Mouse (Mus musculus) CH12.LX (cell line): ENCODE measurements around the gene Helz. TPM values are rescaled to one million over a fixed set of nuclear protein-coding genes. Genes with fewer than 3 reads are reported as not detected.

Source experiments
- DNase-seq: peaks from one replicate; pipeline ENCODE4 v3.0.0-alpha.2; 2013; ENCODE audit errors: extremely low read depth
- H3K27ac ChIP-seq: 2 replicates; pipeline ENCODE4 v1.5.1; 2012; ENCODE audit warnings: low read depth, mild to moderate bottlenecking, control low read depth, moderate library complexity; ENCODE audit not compliant: insufficient read depth
- H3K27me3 ChIP-seq: replicated peaks from 2 replicates; pipeline ENCODE3; 2012; ENCODE audit warnings: inconsistent platforms
- H3K36me3 ChIP-seq, 2 experiments: replicated peaks in 1 of 2; 2 replicates each; pipeline versions ENCODE3 to v1.6.1; 2012; ENCODE audit warnings: inconsistent platforms in 1 of 2, low read length in 1 of 2, mild to moderate bottlenecking in 1 of 2, mixed read lengths in 1 of 2, moderate library complexity in 1 of 2; ENCODE audit not compliant: control insufficient read depth in 1 of 2, insufficient read depth in 1 of 2
- H3K4me1 ChIP-seq, 2 experiments: 2 replicates each; pipeline ENCODE4 v1.6.1; 2012; ENCODE audit warnings: inconsistent platforms in 1 of 2, moderate library complexity in 1 of 2; ENCODE audit not compliant: insufficient read depth in 2 of 2, control insufficient read depth in 1 of 2
- H3K4me2 ChIP-seq: 2 replicates; pipeline ENCODE4 v1.6.1; 2012; ENCODE audit warnings: low read depth, mild to moderate bottlenecking, control low read depth; ENCODE audit not compliant: poor library complexity, insufficient read depth, severe bottlenecking
- H3K4me3 ChIP-seq, 3 experiments: fragments of 150-350 bp in 1 of 3; sonication (generic) in 1 of 3; replicated peaks in 1 of 3; 2 replicates each; pipeline versions ENCODE3 to v1.5.1; 2011 to 2012; ENCODE audit warnings: low read depth in 2 of 3, low read length in 2 of 3, mild to moderate bottlenecking in 2 of 3, moderate library complexity in 2 of 3, control low read depth in 1 of 3, improper control_type of control experiment in 1 of 3, inconsistent platforms in 1 of 3, mixed read lengths in 1 of 3; ENCODE audit not compliant: poor library complexity in 1 of 3
- H3K79me2 ChIP-seq: replicated peaks from 2 replicates; pipeline ENCODE4 v1.6.1; 2012; ENCODE audit warnings: mild to moderate bottlenecking, moderate library complexity; ENCODE audit not compliant: control insufficient read depth, poor library complexity, insufficient read depth, severe bottlenecking; ENCODE audit errors: extremely low read depth
- H3K9ac ChIP-seq: 2 replicates; pipeline ENCODE4 v1.6.1; 2012; ENCODE audit warnings: low read depth, mild to moderate bottlenecking, control low read depth, moderate library complexity; ENCODE audit not compliant: insufficient read depth
- H3K9me3 ChIP-seq: replicated peaks from 2 replicates; pipeline ENCODE3; 2012; ENCODE audit warnings: low read length, inconsistent platforms, mixed read lengths
- BHLHE40 ChIP-seq: IDR thresholded peaks from 2 replicates; pipeline ENCODE4 v1.6.1; 2011; ENCODE audit warnings: mild to moderate bottlenecking, low read depth, low read length, improper control_type of control experiment
- CHD2 ChIP-seq: IDR thresholded peaks from 2 replicates; pipeline ENCODE4 v1.6.1; 2011; ENCODE audit warnings: low read length, improper control_type of control experiment
- CTCF ChIP-seq, 2 experiments: IDR thresholded peaks in 1 of 2; conservative IDR thresholded peaks in 1 of 2; 2 replicates each; pipeline ENCODE4 v1.5.1; 2011 to 2012; ENCODE audit warnings: low read depth in 2 of 2, low read length in 2 of 2, improper control_type of control experiment in 1 of 2, inconsistent platforms in 1 of 2, mild to moderate bottlenecking in 1 of 2, moderate library complexity in 1 of 2
- ELF1 ChIP-seq: IDR thresholded peaks from 2 replicates; pipeline ENCODE4 v1.6.1; 2014; ENCODE audit warnings: low read depth, mild to moderate bottlenecking, inconsistent platforms, low read length, improper control_type of control experiment
- ETS1 ChIP-seq: conservative IDR thresholded peaks from 2 replicates; pipeline ENCODE4 v1.6.1; 2012; ENCODE audit warnings: low read depth, mild to moderate bottlenecking, inconsistent platforms, low read length, improper control_type of control experiment, moderate library complexity
- HCFC1 ChIP-seq: IDR thresholded peaks from 2 replicates; pipeline ENCODE4 v1.6.1; 2012; ENCODE audit warnings: low read depth, mild to moderate bottlenecking, inconsistent platforms, low read length, improper control_type of control experiment
- IRF4 ChIP-seq: IDR thresholded peaks from 2 replicates; pipeline ENCODE4 v1.6.1; 2014; ENCODE audit warnings: low read depth, mild to moderate bottlenecking, inconsistent platforms, low read length, improper control_type of control experiment
- JUN ChIP-seq: IDR thresholded peaks from 2 replicates; pipeline ENCODE4 v1.6.1; 2011; ENCODE audit warnings: low read depth, mild to moderate bottlenecking, low read length, improper control_type of control experiment, moderate library complexity; ENCODE audit not compliant: insufficient read depth
- JUND ChIP-seq: conservative IDR thresholded peaks from 2 replicates; pipeline ENCODE4 v1.6.1; 2011; ENCODE audit warnings: low read depth, low read length, improper control_type of control experiment
- MAFK ChIP-seq: IDR thresholded peaks from 2 replicates; pipeline ENCODE4 v1.6.1; 2011; ENCODE audit warnings: low read length, improper control_type of control experiment; ENCODE audit not compliant: insufficient replicate concordance
- MAX ChIP-seq: IDR thresholded peaks from 2 replicates; pipeline ENCODE4 v1.6.1; 2011; ENCODE audit warnings: low read length, improper control_type of control experiment
- MAZ ChIP-seq: IDR thresholded peaks from 2 replicates; pipeline ENCODE4 v1.6.1; 2012; ENCODE audit warnings: low read depth, mild to moderate bottlenecking, inconsistent platforms, low read length, improper control_type of control experiment, moderate library complexity
- MEF2A ChIP-seq: IDR thresholded peaks from 2 replicates; pipeline ENCODE4 v1.6.1; 2014; ENCODE audit warnings: low read depth, mild to moderate bottlenecking, inconsistent platforms, low read length, improper control_type of control experiment, borderline replicate concordance
- MXI1 ChIP-seq: IDR thresholded peaks from 2 replicates; pipeline ENCODE4 v1.6.1; 2011; ENCODE audit warnings: mild to moderate bottlenecking, low read depth, low read length, improper control_type of control experiment
- MYC ChIP-seq: IDR thresholded peaks from 2 replicates; pipeline ENCODE4 v1.6.1; 2011; ENCODE audit warnings: low read depth, mild to moderate bottlenecking, improper control_type of control experiment, low read length
- NELFE ChIP-seq: IDR thresholded peaks from 2 replicates; pipeline ENCODE4 v1.6.1; 2011; ENCODE audit warnings: low read depth, low read length, improper control_type of control experiment
- NRF1 ChIP-seq: IDR thresholded peaks from 2 replicates; pipeline ENCODE4 v1.6.1; 2014; ENCODE audit warnings: low read depth, mild to moderate bottlenecking, inconsistent platforms, low read length, improper control_type of control experiment, moderate library complexity
- POLR2A ChIP-seq: IDR thresholded peaks from 2 replicates; pipeline ENCODE4 v1.6.1; 2011; ENCODE audit warnings: low read depth, mild to moderate bottlenecking, improper control_type of control experiment, low read length
- POLR2AphosphoS2 ChIP-seq: IDR thresholded peaks from 2 replicates; pipeline ENCODE4 v1.6.1; 2011; ENCODE audit warnings: low read depth, low read length, improper control_type of control experiment
- RAD21 ChIP-seq: IDR thresholded peaks from 2 replicates; pipeline ENCODE4 v1.6.1; 2011; ENCODE audit warnings: low read depth, mild to moderate bottlenecking, low read length, improper control_type of control experiment, moderate library complexity
- RCOR1 ChIP-seq: conservative IDR thresholded peaks from 2 replicates; pipeline ENCODE4 v1.6.1; 2012; ENCODE audit warnings: low read depth, mild to moderate bottlenecking, inconsistent platforms, low read length, improper control_type of control experiment
- SIN3A ChIP-seq: IDR thresholded peaks from 2 replicates; pipeline ENCODE4 v1.6.1; 2012; ENCODE audit warnings: low read length, improper control_type of control experiment, inconsistent platforms
- TBP ChIP-seq: conservative IDR thresholded peaks from 2 replicates; pipeline ENCODE4 v1.6.1; 2011; ENCODE audit warnings: low read depth, low read length, improper control_type of control experiment
- UBTF ChIP-seq: IDR thresholded peaks from 2 replicates; pipeline ENCODE4 v1.6.1; 2012; ENCODE audit warnings: low read depth, mild to moderate bottlenecking, inconsistent platforms, low read length, improper control_type of control experiment, moderate library complexity
- USF1 ChIP-seq: IDR thresholded peaks from 2 replicates; pipeline ENCODE4 v1.6.1; 2014; ENCODE audit warnings: low read depth, mild to moderate bottlenecking, inconsistent platforms, low read length, improper control_type of control experiment
- USF2 ChIP-seq: conservative IDR thresholded peaks from 2 replicates; pipeline ENCODE4 v1.6.1; 2011; ENCODE audit warnings: low read depth, low read length, improper control_type of control experiment
- ZC3H11A ChIP-seq: IDR thresholded peaks from 2 replicates; pipeline ENCODE4 v1.6.1; 2012; ENCODE audit warnings: low read depth, mild to moderate bottlenecking, inconsistent platforms, low read length, improper control_type of control experiment
- ZMIZ1 ChIP-seq: IDR thresholded peaks from 2 replicates; pipeline ENCODE4 v1.6.1; 2012; ENCODE audit warnings: low read depth, mild to moderate bottlenecking, inconsistent platforms, low read length, improper control_type of control experiment
- ZNF384 ChIP-seq: IDR thresholded peaks from 2 replicates; pipeline ENCODE4 v1.6.1; 2012; ENCODE audit warnings: low read depth, low read length, improper control_type of control experiment, inconsistent platforms
- dilution Hi-C: fragments of 300-500 bp; cut with MboI; formaldehyde crosslinking; loops from 2 replicates; pipeline ENCODE4 v1.14.3; 2020; ENCODE audit warnings: low sequenced_read_pairs; ENCODE audit not compliant: extremely low pct_unique_long_range_greater_than_20kb, extremely low pct_ligation_motif_present
- in situ Hi-C: fragments of 300-500 bp; cut with MboI; formaldehyde crosslinking; loops from 3 replicates; pipeline ENCODE4 v1.14.3; 2019; ENCODE audit warnings: low sequenced_read_pairs, low pct_ligation_motif_present, low pct_unique_long_range_greater_than_20kb, mixed read lengths
- polyA plus RNA-seq: library from polyadenylated mRNA; unstranded; fragments of >175 nt; gene quantifications from 2 replicates; pipeline ENCODE4 v1.2.1, GENCODE M21; 2012; ENCODE audit warnings: low read depth; ENCODE audit not compliant: insufficient read length
- total RNA-seq, 2 experiments: library from RNA; depleted of rRNA; stranded (reverse); fragments of 300-350 nt in 1 of 2; fragments of >200 nt in 1 of 2; gene quantifications; 2 replicates each; pipeline ENCODE4 v1.2.3; 2012 to 2014

Gene Helz
- total and polyA plus RNA-seq, 3 experiments, result 11.5 to 44.4 (median 22.2) TPM

DNA sequence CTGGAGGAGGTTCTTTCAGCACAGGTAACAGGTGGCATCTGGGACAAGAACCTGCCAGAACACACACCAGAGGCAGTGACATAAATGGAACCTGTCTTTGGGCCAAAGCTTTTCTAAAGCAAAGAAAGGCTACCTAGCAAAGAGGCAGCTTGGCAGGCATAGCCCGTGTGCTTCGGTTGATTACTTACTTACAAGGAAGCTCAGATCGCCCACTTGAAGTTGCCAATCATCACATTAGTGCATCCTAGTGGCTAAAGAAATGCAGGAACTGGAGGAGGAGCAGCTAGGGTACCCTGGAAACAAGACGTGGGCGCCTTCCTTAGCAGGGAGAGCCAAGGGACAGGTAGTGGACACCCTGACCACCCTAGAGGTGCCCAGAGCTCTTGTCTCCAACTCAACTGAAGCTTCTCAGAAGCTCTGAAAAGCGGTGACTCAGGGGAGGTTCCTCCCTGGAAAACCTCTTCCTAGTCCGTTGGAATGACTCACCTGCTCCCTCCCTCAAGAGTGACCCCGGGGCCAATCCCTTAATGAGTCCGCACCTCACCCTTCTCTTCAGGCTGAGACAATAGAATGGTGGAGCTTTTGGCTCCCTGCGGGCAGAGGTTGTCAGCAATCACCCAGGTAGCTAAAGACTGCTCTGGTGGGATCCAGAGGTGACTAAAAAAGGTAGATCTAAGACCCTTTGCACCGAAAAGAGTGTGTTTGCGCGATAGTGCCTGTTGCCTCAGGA, 1.8 kb upstream of the Helz start:
- H3K4me1 ChIP-seq, result peaks cover 0 to 23% of the 10 kb centered on the region in 2 experiments; a peak in 3 of 4 replicates
- in situ Hi-C loops, result loop anchor here (5.0 kb wide), 1 partner anchor 34 kb away; no protein-coding TSS in a partner anchor
- H3K4me3 ChIP-seq, result no peak overlapping the region
- H3K9ac ChIP-seq, result no peak overlapping the region
- H3K27ac ChIP-seq, result no peak overlapping the region
- H3K4me2 ChIP-seq, result no peak overlapping the region
- TF ChIP-seq ZNF384 (no peak), BHLHE40 (no peak), SIN3A (no peak), JUN (no peak), IRF4 (no peak), UBTF (no peak), POLR2AphosphoS2 (no peak), ETS1 (no peak), NRF1 (no peak), USF1 (no peak), MAFK (no peak), USF2 (no peak), ZC3H11A (no peak), JUND (no peak), RAD21 (no peak)
- TF ChIP-seq, all 38 proteins: peak for 0
- peaks cover 0 to 15% of the 10 kb centered on the region in 2 experiments for H3K36me3 ChIP-seq
- peaks cover 15% of the 10 kb centered on the region for H3K27me3 ChIP-seq
- H3K79me2 ChIP-seq, result peaks cover 21% of the 10 kb centered on the region
- dilution Hi-C loops, result no loop called here
- DNase-seq, result no peak
- no peaks in the 10 kb centered on the region for H3K9me3 ChIP-seq

- Histone ChIP-seq H3K4me3 (peak overlapping the region; percentile 62 to 95 (median 83)), H3K27ac (no peak overlapping the region), H3K79me2 (peaks cover 28% of the 10 kb centered on the region), H3K9ac (peak overlapping the region; percentile 39), H3K36me3 (peaks cover 7 to 23% of the 10 kb centered on the region in 2 experiments), H3K4me2 (peak overlapping the region; percentile 96), H3K27me3 (peaks cover 15% of the 10 kb centered on the region), H3K9me3 (no peaks in the 10 kb centered on the region), H3K4me1 (peaks cover 0 to 23% of the 10 kb centered on the region in 2 experiments; a peak in 3 of 4 replicates)
- no peak for TF ChIP-seq ZC3H11A
- TF ChIP-seq MAZ, result 0 out of 2 replicates have a peak, but pooled peaks have one; percentile 45
- peak in 1 of 2 experiments; percentile 37; a peak in 2 of 4 replicates for TF ChIP-seq CTCF (conservative IDR thresholded peaks at IDR 0.05 in 1 of 2, IDR thresholded peaks at IDR 0.05 in 1 of 2; ENCODE audit: low read depth in 2 of 2, low read length in 2 of 2)
- 0 out of 2 replicates have a peak, but pooled peaks have one; percentile 23 for TF ChIP-seq NELFE
- TF ChIP-seq RCOR1, result no peak; the same call in 1 of the 2 replicates
- 0 out of 2 replicates have a peak, but pooled peaks have one; percentile 30 for TF ChIP-seq POLR2A
- peak; percentile 32; the same call in 1 of the 2 replicates for TF ChIP-seq ZMIZ1
- TF ChIP-seq SIN3A, result peak; percentile 45
- TF ChIP-seq UBTF, result peak; percentile 77; the same call in 1 of the 2 replicates
- TF ChIP-seq CHD2, result peak; percentile 9; the same call in 1 of the 2 replicates
- TF ChIP-seq MAX, result no peak
- peak; percentile 42 for TF ChIP-seq NRF1
- no peak for TF ChIP-seq MYC
- peak; percentile 61 for TF ChIP-seq ELF1
- TF ChIP-seq MEF2A, result peak; percentile 9; the same call in 1 of the 2 replicates
- no peak for TF ChIP-seq TBP
- TF ChIP-seq MAFK, result no peak
- peak; percentile 15; the same call in 1 of the 2 replicates for TF ChIP-seq HCFC1
- TF ChIP-seq MXI1, result no peak; the same call in 1 of the 2 replicates
- DNase-seq, result peak; percentile 34
- in situ Hi-C loops (loop anchor here (5.0 kb wide), 1 partner anchor 34 kb away; no protein-coding TSS in a partner anchor), dilution Hi-C loops (no loop called here)
These were observed 946 bp upstream of the Helz start for GRCm38 (mm10) chr11:107546667-107547301.
